Mouse (Mus musculus) stomach, embryonic 16.5 days (tissue): ENCODE results near the gene Aasdh. TPM values are rescaled to one million over a fixed set of nuclear protein-coding genes. Genes with fewer than 3 reads are reported as not detected.
A peak's percentile ranks its signal among the peaks of the same experiment; 100 is the strongest.

Experiments used
- ATAC-seq: fragments of 200-750 bp; cut with Nextera tagmentation; 2 replicates; pipeline ENCODE4 v1.8.0; 2017; ENCODE audit warnings: moderate number of reproducible peaks, moderate TSS enrichment; ENCODE audit not compliant: insufficient read depth, low FRiP score
- H3K27ac ChIP-seq: fragments of 300-500 bp; sonication (generic); 2 replicates; pipeline ENCODE4 v1.5.1; 2014; ENCODE audit warnings: low read length
- H3K27me3 ChIP-seq: fragments of 300-500 bp; sonication (generic); 2 replicates; pipeline ENCODE4 v1.6.1; 2014; ENCODE audit warnings: low read length, control low read depth, mixed read lengths; ENCODE audit not compliant: control insufficient read depth, insufficient read depth
- H3K36me3 ChIP-seq: fragments of 300-500 bp; sonication (generic); 2 replicates; pipeline ENCODE4 v1.6.1; 2014; ENCODE audit warnings: low read length; ENCODE audit not compliant: control insufficient read depth, insufficient read depth
- H3K4me1 ChIP-seq: fragments of 300-500 bp; sonication (generic); 2 replicates; pipeline ENCODE4 v1.6.1; 2014; ENCODE audit warnings: low read length, control low read depth, mixed read lengths; ENCODE audit not compliant: control insufficient read depth, insufficient read depth
- H3K4me2 ChIP-seq: fragments of 300-500 bp; sonication (generic); 2 replicates; pipeline ENCODE4 v1.6.1; 2014; ENCODE audit warnings: low read depth, low read length, mixed read lengths
- H3K4me3 ChIP-seq: fragments of 300-500 bp; sonication (generic); replicated peaks from 2 replicates; pipeline ENCODE4 v1.5.1; 2014; ENCODE audit warnings: mild to moderate bottlenecking, low read length
- H3K9ac ChIP-seq: fragments of 300-500 bp; sonication (generic); 2 replicates; pipeline ENCODE4 v1.6.1; 2014; ENCODE audit warnings: low read length
- H3K9me3 ChIP-seq: fragments of 300-500 bp; sonication (generic); replicated peaks from 2 replicates; pipeline ENCODE4 v1.6.1; 2016; ENCODE audit warnings: low read length, control low read depth; ENCODE audit not compliant: control insufficient read depth
- WGBS: fragments of 180-500 bp; shearing (Covaris S2); extraction: QIAGEN DNeasy Blood & Tissue Kit; methylation state at CpG from one replicate; pipeline ENCODE4 v1.1.7; 2014; 5-methylcytosine and 5-hydroxymethylcytosine counted together
- polyA plus RNA-seq: library from polyadenylated mRNA; unstranded; fragments of >200 nt; fragmentation: Nextera tagmentation; extraction: Ambion mirVana; gene quantifications from 2 replicates; pipeline ENCODE4 v1.2.1, GENCODE M21; 2015

The Aasdh gene
- polyA plus RNA-seq, 1 experiment from 2014 or later = 15.5 TPM

- Histone ChIP-seq H3K4me3 (no peak overlapping the region), H3K27ac (no peak overlapping the region), H3K9me3 (no peaks in the 10 kb centered on the region), H3K4me1 (no peaks in the 10 kb centered on the region), H3K27me3 (no peaks in the 10 kb centered on the region), H3K4me2 (no peak overlapping the region), H3K9ac (no peak overlapping the region), H3K36me3 (peaks cover 8% of the 10 kb centered on the region; the same call in 1 of the 2 replicates)
- ATAC-seq = no peak
- WGBS = 91% methylated on average over 2 of the region's 2 CpGs
Measured at GRCm38 (mm10) chr5:76887011-76887410, 18.3 kb downstream of the Aasdh start.

GRCm38 (mm10) chr5:76884107-76884506, 21.2 kb downstream of the Aasdh start:
- Histone ChIP-seq H3K4me2 (no peak overlapping the region), H3K9me3 (no peaks in the 10 kb centered on the region), H3K36me3 (peaks cover 3% of the 10 kb centered on the region; the same call in 1 of the 2 replicates), H3K9ac (no peak overlapping the region), H3K27me3 (no peaks in the 10 kb centered on the region), H3K4me1 (no peaks in the 10 kb centered on the region), H3K4me3 (no peak overlapping the region), H3K27ac (no peak overlapping the region)
- ATAC-seq = no peak
- WGBS = 78% methylated on average over 1 of the region's 1 CpGs

GRCm38 (mm10) chr5:76876106-76876758, 29.1 kb downstream of the Aasdh start:
- Histone ChIP-seq H3K27ac (no peak overlapping the region), H3K4me2 (no peak overlapping the region), H3K9me3 (no peaks in the 10 kb centered on the region), H3K36me3 (peaks cover 5% of the 10 kb centered on the region; the same call in 1 of the 2 replicates), H3K4me3 (no peak overlapping the region), H3K9ac (no peak overlapping the region), H3K27me3 (no peaks in the 10 kb centered on the region), H3K4me1 (no peaks in the 10 kb centered on the region)
- 89% methylated on average over 25 of the region's 25 CpGs for WGBS
- ATAC-seq = no peak

GRCm38 (mm10) chr5:76869553-76869952, 35.8 kb downstream of the Aasdh start:
- no peaks in the 10 kb centered on the region for H3K4me1 ChIP-seq

GRCm38 (mm10) chr5:76868693-76869286, 36.5 kb downstream of the Aasdh start:
- no peak overlapping the region for H3K27ac ChIP-seq
- no peaks in the 10 kb centered on the region for H3K9me3 ChIP-seq
- no peaks in the 10 kb centered on the region for H3K27me3 ChIP-seq
- H3K4me2 ChIP-seq = peak overlapping the region; percentile 59
- WGBS = 29% methylated on average over 16 of the region's 16 CpGs
- peak; percentile 78; the same call in 1 of the 2 replicates for ATAC-seq
- H3K36me3 ChIP-seq = no peaks in the 10 kb centered on the region
- H3K9ac ChIP-seq = peak overlapping the region; percentile 50
- H3K4me3 ChIP-seq = peak overlapping the region; percentile 43
- H3K4me1 ChIP-seq = no peaks in the 10 kb centered on the region

More at GRCm38 (mm10) chr5:76869553-76869952, 35.8 kb downstream of the Aasdh start:
- Histone ChIP-seq H3K9me3 (no peaks in the 10 kb centered on the region), H3K9ac (peak overlapping the region; percentile 42; the same call in 1 of the 2 replicates), H3K4me3 (peak overlapping the region; percentile 43), H3K27me3 (no peaks in the 10 kb centered on the region), H3K4me2 (peak overlapping the region; percentile 59), H3K27ac (no peak overlapping the region), H3K36me3 (no peaks in the 10 kb centered on the region)
- ATAC-seq = no peak
- 63% methylated on average over 6 of the region's 6 CpGs for WGBS

- H3K4me1 ChIP-seq = no peaks in the 10 kb centered on the region
- H3K4me2 ChIP-seq = no peak overlapping the region
- 77% methylated on average over 8 of the region's 8 CpGs for WGBS
- H3K9ac ChIP-seq = no peak overlapping the region
- no peaks in the 10 kb centered on the region for H3K9me3 ChIP-seq
- H3K27ac ChIP-seq = no peak overlapping the region
- ATAC-seq = no peak
- no peak overlapping the region for H3K4me3 ChIP-seq
- no peaks in the 10 kb centered on the region for H3K36me3 ChIP-seq
- H3K27me3 ChIP-seq = no peaks in the 10 kb centered on the region
Measured at GRCm38 (mm10) chr5:76866819-76867218, 38.5 kb downstream of the Aasdh start.

GRCm38 (mm10) chr5:76858444-76858843, 46.9 kb downstream of the Aasdh start:
- Histone ChIP-seq H3K36me3 (no peaks in the 10 kb centered on the region), H3K27me3 (peaks cover 13% of the 10 kb centered on the region), H3K27ac (no peak overlapping the region), H3K9me3 (no peaks in the 10 kb centered on the region), H3K4me2 (peak overlapping the region; percentile 57; the same call in 1 of the 2 replicates), H3K4me3 (peak overlapping the region; percentile 48), H3K9ac (peak overlapping the region; percentile 49; the same call in 1 of the 2 replicates), H3K4me1 (0 out of 2 replicates have a peak, but pooled peaks cover 7% of the 10 kb centered on the region)
- ATAC-seq = no peak
- WGBS = 70% methylated on average over 13 of the region's 13 CpGs

- 30% methylated on average over 62 of the region's 62 CpGs for WGBS
- Histone ChIP-seq H3K4me3 (peak overlapping the region; percentile 48), H3K36me3 (no peaks in the 10 kb centered on the region), H3K4me2 (peak overlapping the region; percentile 57), H3K9me3 (no peaks in the 10 kb centered on the region), H3K4me1 (0 out of 2 replicates have a peak, but pooled peaks cover 7% of the 10 kb centered on the region), H3K27ac (no peak overlapping the region), H3K9ac (peak overlapping the region; percentile 49), H3K27me3 (peaks cover 13% of the 10 kb centered on the region)
- no peak for ATAC-seq
Measured at GRCm38 (mm10) chr5:76857103-76858015, 48.0 kb downstream of the Aasdh start.
